Mouse (Mus musculus): Measurements from ENCODE around the gene Hoxb7.

Gene Hoxb7

DNA sequence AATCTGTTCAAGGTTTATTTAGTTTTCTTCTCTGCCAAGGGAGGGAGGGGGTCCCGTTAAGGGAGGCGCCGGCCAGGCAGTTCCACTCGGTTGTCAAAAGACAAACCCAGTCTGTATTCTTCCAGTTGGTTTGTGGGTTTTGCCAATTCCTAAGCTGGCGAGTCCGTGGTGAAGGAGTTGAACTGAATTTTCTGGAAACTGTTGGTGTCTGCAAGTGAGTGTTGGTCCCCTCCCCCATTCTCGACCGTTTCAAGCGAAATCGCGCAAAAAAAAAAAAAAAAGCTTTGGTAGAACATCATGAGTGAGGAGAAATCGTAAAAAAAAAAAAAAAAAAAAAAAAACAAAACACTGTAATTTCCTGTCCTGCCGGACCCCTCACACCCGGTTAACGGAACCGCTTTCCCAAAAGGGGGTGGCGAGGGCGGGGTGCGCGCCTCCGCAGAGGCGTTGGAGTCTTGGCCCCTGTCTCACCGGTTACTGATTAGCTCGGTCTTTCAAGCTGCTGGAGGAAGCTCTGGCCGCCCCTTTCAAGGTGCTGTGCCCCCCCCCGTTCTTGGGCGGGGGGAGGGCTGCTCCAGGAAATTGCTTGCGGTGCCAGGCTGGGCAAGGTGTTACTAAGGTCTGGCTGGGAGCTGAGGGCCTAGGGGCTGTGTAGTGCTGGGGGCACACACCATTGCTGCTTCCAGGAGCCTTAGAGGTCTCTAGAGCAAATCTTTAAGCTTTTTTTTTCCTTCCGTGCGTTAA lies 8.8 kb downstream of the Hoxb7 start:
- in situ Hi-C loops (cut with MboI; ENCODE audit: low pct_unique_long_range_greater_than_20kb in 1 of 2, low sequenced_read_pairs in 2 of 2, unreplicated experiment in 1 of 2), result loop anchor here (5.0 kb wide), 1 partner anchor 42 kb away; no protein-coding TSS in a partner anchor

DNA sequence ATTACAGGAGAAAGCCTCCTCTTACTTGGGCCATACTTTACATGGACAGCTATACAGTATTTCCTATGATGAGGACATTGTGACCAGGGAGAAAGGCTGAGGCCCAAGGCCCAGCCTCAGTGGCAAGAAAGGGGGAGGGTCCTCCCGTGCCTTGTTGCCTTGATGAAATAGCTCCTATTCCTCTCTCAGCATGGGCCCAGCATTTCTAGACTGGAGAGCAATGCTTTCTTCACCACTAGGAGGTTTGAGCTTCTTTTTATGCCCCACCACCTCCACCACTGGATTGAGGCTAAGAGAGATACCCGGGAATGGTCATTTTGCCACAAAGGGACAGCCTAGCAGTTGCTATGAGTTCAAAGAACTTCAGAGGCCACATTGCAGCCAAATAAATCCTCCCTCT lies 10.6 kb downstream of the Hoxb7 start:
- in situ Hi-C loops (cut with MboI; ENCODE audit: low pct_unique_long_range_greater_than_20kb in 1 of 2, low sequenced_read_pairs in 2 of 2, unreplicated experiment in 1 of 2), result loop anchor here (5.0 kb wide), 1 partner anchor 40 kb away; no protein-coding TSS in a partner anchor

DNA sequence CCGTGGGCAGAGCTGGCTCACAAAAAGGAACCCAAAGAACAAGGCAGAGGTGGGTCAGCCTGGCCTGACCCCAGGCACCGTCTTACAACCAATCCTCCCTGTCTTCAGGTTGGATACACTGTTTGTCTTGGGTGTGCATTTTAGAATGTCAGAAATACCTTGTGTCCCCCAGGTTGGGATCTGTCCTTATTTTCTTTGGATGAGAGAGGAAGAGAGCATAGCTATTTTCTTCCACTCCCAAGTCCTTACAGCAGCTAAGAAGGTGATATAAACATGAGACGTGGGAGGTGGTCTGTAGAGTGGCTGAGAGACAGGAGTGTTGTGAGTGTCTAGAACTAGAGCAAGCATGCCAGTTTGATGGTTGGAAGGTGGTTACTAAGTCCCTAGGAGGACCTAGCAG lies 11.0 kb downstream of the Hoxb7 start:
- in situ Hi-C loops (cut with MboI; ENCODE audit: low pct_unique_long_range_greater_than_20kb in 1 of 2, low sequenced_read_pairs in 2 of 2, unreplicated experiment in 1 of 2), result loop anchor here (5.0 kb wide), 1 partner anchor 40 kb away; no protein-coding TSS in a partner anchor

- in situ Hi-C loops (cut with MboI; ENCODE audit: low pct_unique_long_range_greater_than_20kb in 1 of 2, low sequenced_read_pairs in 2 of 2, unreplicated experiment in 1 of 2), result loop anchor here (5.0 kb wide), 1 partner anchor 39 kb away; no protein-coding TSS in a partner anchor
Observed at GRCm38 (mm10) chr11:96297968-96298635, 11.7 kb downstream of the Hoxb7 start.

DNA sequence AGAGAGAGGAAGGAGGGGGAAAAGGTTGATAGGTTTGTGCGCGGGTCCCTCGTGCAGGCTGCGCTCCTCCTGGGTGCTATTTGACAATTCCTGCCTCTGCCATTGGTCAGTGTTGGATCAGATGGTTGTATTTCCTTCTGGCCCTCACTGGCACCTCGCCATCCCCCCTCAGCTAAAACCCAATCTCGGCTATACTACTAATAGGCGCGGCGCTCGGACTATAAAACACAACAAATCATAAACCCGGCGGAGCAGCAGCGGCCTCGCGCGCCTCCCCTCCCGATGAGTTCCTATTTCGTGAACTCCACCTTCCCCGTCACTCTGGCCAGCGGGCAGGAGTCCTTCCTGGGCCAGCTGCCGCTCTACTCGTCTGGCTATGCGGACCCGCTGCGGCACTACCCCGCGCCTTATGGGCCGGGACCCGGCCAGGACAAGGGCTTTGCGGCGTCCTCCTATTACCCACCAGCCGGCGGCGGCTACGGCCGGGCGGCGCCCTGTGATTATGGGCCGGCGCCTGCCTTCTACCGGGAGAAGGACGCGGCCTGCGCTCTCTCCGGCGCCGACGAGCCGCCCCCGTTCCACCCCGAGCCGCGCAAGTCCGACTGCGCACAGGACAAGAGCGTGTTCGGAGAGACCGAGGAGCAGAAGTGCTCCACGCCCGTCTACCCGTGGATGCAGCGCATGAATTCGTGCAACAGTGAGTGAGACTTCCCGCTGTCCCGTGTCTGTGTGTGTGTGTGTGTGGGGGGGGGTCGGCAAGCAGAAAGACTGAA lies 12.7 kb downstream of the Hoxb7 start:
- in situ Hi-C loops (cut with MboI; ENCODE audit: low pct_unique_long_range_greater_than_20kb in 1 of 2, low sequenced_read_pairs in 2 of 2, unreplicated experiment in 1 of 2), result loop anchor here (5.0 kb wide), 1 partner anchor 38 kb away; no protein-coding TSS in a partner anchor

GRCm38 (mm10) chr11:96299781-96300180 lies 13.4 kb downstream of the Hoxb7 start:
- in situ Hi-C loops (cut with MboI; ENCODE audit: low pct_unique_long_range_greater_than_20kb in 1 of 2, low sequenced_read_pairs in 2 of 2, unreplicated experiment in 1 of 2), result loop anchor here (5.0 to 25.0 kb wide), 3 partner anchors 38 to 563 kb away; no protein-coding TSS in a partner anchor

DNA sequence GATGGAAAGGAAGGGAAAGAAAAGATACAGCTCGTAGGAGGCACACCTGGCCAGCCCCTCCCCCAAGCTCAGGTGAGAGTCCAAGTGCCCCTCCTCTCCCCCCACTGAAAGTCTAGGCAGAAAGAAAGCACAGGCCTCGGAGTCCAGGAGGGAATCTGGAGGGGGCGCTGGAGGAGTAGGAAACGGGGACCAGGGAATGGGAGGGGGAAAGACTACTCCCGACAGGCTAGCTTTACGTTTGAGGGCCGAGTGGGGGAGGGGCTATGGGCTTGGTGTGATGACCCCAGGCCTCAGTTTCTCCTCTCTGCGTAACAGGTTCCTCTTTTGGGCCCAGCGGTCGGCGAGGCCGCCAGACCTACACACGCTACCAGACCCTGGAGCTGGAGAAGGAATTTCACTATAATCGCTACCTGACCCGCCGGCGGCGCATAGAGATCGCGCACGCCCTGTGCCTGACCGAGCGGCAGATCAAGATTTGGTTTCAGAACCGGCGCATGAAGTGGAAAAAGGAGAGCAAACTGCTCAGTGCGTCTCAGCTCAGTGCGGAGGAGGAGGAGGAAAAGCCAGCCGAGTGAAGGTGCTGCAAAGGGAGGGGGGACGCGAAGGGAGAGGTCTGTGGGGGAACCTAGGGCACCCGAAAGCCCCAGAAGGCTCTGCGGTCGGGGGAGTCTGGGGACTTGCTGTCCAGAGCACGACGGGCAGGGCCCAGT lies 14.1 kb downstream of the Hoxb7 start:
- in situ Hi-C loops (cut with MboI; ENCODE audit: low pct_unique_long_range_greater_than_20kb in 1 of 2, low sequenced_read_pairs in 2 of 2, unreplicated experiment in 1 of 2), result loop anchor here (10.0 to 25.0 kb wide), 2 partner anchors 254 to 562 kb away; no protein-coding TSS in a partner anchor

- in situ Hi-C loops (cut with MboI; ENCODE audit: low pct_unique_long_range_greater_than_20kb in 1 of 2, low sequenced_read_pairs in 2 of 2, unreplicated experiment in 1 of 2), result loop anchor here (10.0 to 25.0 kb wide), 2 partner anchors 254 to 561 kb away; no protein-coding TSS in a partner anchor
Observed at GRCm38 (mm10) chr11:96301064-96301431, 14.6 kb downstream of the Hoxb7 start.

DNA sequence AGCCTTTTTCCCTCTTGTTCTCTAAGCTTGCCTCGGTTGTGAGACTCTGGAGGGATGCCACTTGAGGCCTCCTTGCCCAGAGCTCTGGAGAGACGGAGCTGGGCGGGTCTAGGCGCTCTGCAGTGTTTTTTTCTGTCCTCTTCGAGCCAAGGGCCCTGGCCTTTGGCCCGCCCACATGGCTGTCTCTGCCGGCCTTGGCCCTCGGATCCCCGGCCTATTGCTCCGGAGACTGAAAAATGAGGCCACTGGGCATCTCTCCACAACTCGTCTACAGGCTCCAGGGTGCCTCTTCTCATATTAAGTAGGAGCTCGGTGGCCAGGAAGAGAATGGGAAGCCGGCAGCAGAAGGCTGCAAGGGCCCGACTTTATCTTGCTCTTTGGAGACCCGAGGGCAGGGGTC lies 15.4 kb downstream of the Hoxb7 start:
- in situ Hi-C loops (cut with MboI; ENCODE audit: low pct_unique_long_range_greater_than_20kb in 1 of 2, low sequenced_read_pairs in 2 of 2, unreplicated experiment in 1 of 2), result loop anchor here (10.0 to 25.0 kb wide), 2 partner anchors 253 to 560 kb away; no protein-coding TSS in a partner anchor

- in situ Hi-C loops (cut with MboI; ENCODE audit: low pct_unique_long_range_greater_than_20kb in 1 of 2, low sequenced_read_pairs in 2 of 2, unreplicated experiment in 1 of 2), result loop anchor here (10.0 to 25.0 kb wide), 2 partner anchors 252 to 560 kb away; no protein-coding TSS in a partner anchor
Observed at GRCm38 (mm10) chr11:96302381-96303150, 16.1 kb downstream of the Hoxb7 start.

- in situ Hi-C loops (cut with MboI; ENCODE audit: low pct_unique_long_range_greater_than_20kb in 1 of 2, low sequenced_read_pairs in 2 of 2, unreplicated experiment in 1 of 2), result loop anchor here (10.0 to 25.0 kb wide), 2 partner anchors 251 to 559 kb away; no protein-coding TSS in a partner anchor
Observed at GRCm38 (mm10) chr11:96303151-96304099, 17.0 kb downstream of the Hoxb7 start, which contains the start of gene Hoxb5. Gene Hoxb5, plus strand, starts transcription at chr11:96303336.

DNA sequence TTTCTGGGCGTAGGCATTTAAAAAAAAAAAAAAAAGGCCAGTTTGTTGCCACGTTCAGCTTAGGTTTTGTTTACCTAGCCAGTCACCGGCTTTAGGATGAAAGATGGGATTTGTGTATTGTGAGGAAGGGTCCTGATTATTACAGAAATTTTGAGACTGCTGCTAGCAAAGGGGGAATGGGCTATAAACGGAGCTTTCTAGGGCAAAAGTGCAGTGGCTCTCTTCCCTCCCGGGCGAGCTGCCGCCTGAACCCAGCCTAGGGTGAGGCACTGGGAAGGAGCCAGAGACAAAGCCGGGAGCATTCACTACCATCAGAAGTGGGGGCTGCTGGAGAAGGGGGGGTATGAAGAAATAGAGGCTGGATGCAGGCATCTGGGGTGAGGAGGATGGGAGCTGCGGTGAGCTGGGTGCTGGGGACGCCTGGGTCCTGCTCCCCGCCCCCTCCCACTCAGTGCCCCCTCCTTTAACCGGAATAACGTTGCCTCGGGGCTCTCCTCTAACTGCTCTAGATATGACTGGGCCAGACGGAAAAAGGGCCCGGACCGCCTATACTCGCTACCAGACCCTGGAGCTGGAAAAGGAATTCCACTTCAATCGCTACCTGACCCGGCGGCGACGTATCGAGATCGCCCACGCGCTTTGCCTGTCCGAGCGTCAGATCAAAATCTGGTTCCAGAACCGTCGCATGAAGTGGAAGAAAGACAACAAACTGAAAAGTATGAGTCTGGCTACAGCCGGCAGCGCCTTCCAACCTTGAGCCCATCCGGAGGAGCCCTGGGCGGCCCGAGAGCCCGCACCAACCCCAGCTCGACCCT lies 18.2 kb downstream of the Hoxb7 start:
- in situ Hi-C loops (cut with MboI; ENCODE audit: low pct_unique_long_range_greater_than_20kb in 1 of 2, low sequenced_read_pairs in 2 of 2, unreplicated experiment in 1 of 2), result loop anchor here (5.0 to 25.0 kb wide), 3 partner anchors 108 to 558 kb away; no protein-coding TSS in a partner anchor

GRCm38 (mm10) chr11:96305505-96306182 lies 19.2 kb downstream of the Hoxb7 start:
- in situ Hi-C loops (cut with MboI; ENCODE audit: low pct_unique_long_range_greater_than_20kb in 1 of 2, low sequenced_read_pairs in 2 of 2, unreplicated experiment in 1 of 2), result loop anchor here (5.0 to 25.0 kb wide), 3 partner anchors 107 to 557 kb away; no protein-coding TSS in a partner anchor

DNA sequence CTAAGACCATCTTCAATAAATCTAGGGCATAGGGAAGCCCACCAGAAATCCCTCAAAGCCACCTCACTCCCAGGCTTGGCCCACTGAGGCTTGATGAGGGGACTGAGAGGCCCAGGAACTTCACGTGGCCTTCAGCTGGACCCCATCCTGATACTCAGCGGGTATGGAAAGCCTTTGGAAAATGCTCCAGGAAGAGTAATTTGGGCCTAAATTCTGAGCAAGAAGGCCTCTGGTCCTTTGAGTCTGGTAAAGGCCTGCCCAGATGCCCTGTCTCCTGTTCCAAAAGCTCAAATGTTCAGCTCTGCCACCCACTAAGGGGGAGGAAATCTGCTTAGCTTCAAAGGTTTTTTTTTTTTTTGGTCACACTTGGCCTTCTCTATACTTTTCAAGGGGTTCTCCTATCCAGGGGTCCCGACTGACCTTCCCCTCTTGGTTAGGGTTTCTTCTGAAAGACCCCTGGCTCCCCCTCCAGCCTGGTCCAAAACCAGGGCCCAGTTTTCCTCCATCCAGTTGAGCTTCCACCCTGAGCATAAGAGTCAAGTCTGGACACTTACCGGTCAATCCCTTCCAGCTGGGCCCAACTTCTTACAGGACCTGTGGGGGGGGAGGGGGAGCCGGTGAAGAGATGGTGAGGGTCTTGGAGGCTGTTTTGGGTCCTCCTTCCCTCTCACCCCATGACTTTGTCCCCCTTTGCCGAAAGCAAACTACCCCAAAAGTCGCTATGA lies 19.9 kb downstream of the Hoxb7 start:
- in situ Hi-C loops (cut with MboI; ENCODE audit: low pct_unique_long_range_greater_than_20kb in 1 of 2, low sequenced_read_pairs in 2 of 2, unreplicated experiment in 1 of 2), result loop anchor here (5.0 to 25.0 kb wide), 3 partner anchors 106 to 556 kb away; no protein-coding TSS in a partner anchor
